Mouse (Mus musculus): ENCODE measurements around the gene Lamc3.

Lamc3 gene

GRCm38 (mm10) chr2:31925936-31926335 is 38.8 kb downstream of the Lamc3 start:
- TF ChIP-seq NANOG (IDR thresholded peaks at IDR 0.05; ENCODE audit: borderline replicate concordance, low read length) (no peak), POU5F1 (IDR thresholded peaks at IDR 0.05; ENCODE audit: borderline replicate concordance, low read length) (no peak), CTCF (conservative IDR thresholded peaks at IDR 0.05; ENCODE audit: low read length) (no peak)
- no peak overlapping the region for H3K4me3 ChIP-seq (replicated peaks; ENCODE audit: low read length)
- no peaks in the 10 kb centered on the region for H3K9me3 ChIP-seq (ENCODE audit: low read length)
- no peaks in the 10 kb centered on the region for H3K4me1 ChIP-seq (replicated peaks; ENCODE audit: low read depth, low read length)
- H3K36me3 ChIP-seq (ENCODE audit: insufficient read depth, low read length) = no peaks in the 10 kb centered on the region
- H3K27me3 ChIP-seq (ENCODE audit: insufficient read depth, low read length) = peaks cover 55% of the 10 kb centered on the region

GRCm38 (mm10) chr2:31929664-31930063 is 42.6 kb downstream of the Lamc3 start:
- Histone ChIP-seq H3K4me3 (replicated peaks; ENCODE audit: low read length) (no peak overlapping the region), H3K9me3 (ENCODE audit: low read length) (peaks cover 9% of the 10 kb centered on the region), H3K36me3 (ENCODE audit: insufficient read depth, low read length) (no peaks in the 10 kb centered on the region), H3K4me1 (replicated peaks; ENCODE audit: low read depth, low read length) (peaks cover 3% of the 10 kb centered on the region; the same call in 1 of the 2 replicates), H3K27me3 (ENCODE audit: insufficient read depth, low read length) (peaks cover 20% of the 10 kb centered on the region)
- TF ChIP-seq CTCF (conservative IDR thresholded peaks at IDR 0.05; ENCODE audit: low read length) (no peak), NANOG (IDR thresholded peaks at IDR 0.05; ENCODE audit: borderline replicate concordance, low read length) (no peak), POU5F1 (IDR thresholded peaks at IDR 0.05; ENCODE audit: borderline replicate concordance, low read length) (no peak)

DNA sequence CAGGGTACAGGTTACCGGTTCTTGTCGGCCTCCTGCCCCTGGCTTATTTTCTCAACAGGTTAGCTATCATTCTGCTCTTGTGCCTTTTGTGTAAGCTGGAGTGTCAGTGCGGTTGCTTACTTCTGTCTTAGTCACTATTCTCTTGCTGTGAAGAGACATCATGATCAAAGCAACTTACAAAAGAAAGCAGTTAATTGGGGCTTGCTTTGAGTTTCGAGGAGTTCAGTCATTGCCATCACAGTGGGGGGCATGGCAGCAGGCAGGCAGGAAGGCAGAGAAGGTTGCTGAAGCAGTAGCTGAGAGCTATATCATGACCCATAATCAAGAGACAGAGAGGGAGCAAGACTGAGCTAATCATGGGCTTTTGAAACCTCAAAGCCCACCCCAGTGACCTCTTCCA is 47.5 kb downstream of the Lamc3 start:
- Histone ChIP-seq H3K9me3 (ENCODE audit: low read length) (peaks cover 9% of the 10 kb centered on the region), H3K4me3 (replicated peaks; ENCODE audit: low read length) (no peak overlapping the region), H3K36me3 (ENCODE audit: insufficient read depth, low read length) (no peaks in the 10 kb centered on the region), H3K27me3 (ENCODE audit: insufficient read depth, low read length) (peaks cover 17% of the 10 kb centered on the region), H3K4me1 (replicated peaks; ENCODE audit: low read depth, low read length) (peaks cover 3% of the 10 kb centered on the region; the same call in 1 of the 2 replicates)
- TF ChIP-seq CTCF (conservative IDR thresholded peaks at IDR 0.05; ENCODE audit: low read length) (no peak), POU5F1 (IDR thresholded peaks at IDR 0.05; ENCODE audit: borderline replicate concordance, low read length) (no peak), NANOG (IDR thresholded peaks at IDR 0.05; ENCODE audit: borderline replicate concordance, low read length) (peak; percentile 50; the same call in 1 of the 2 replicates)

GRCm38 (mm10) chr2:31935054-31935453 is 48.0 kb downstream of the Lamc3 start:
- peaks cover 9% of the 10 kb centered on the region for H3K9me3 ChIP-seq (ENCODE audit: low read length)
- H3K4me1 ChIP-seq (replicated peaks; ENCODE audit: low read depth, low read length) = peaks cover 3% of the 10 kb centered on the region; the same call in 1 of the 2 replicates
- no peaks in the 10 kb centered on the region for H3K36me3 ChIP-seq (ENCODE audit: insufficient read depth, low read length)
- H3K27me3 ChIP-seq (ENCODE audit: insufficient read depth, low read length) = peaks cover 20% of the 10 kb centered on the region
- H3K4me3 ChIP-seq (replicated peaks; ENCODE audit: low read length) = no peak overlapping the region
- TF ChIP-seq POU5F1 (IDR thresholded peaks at IDR 0.05; ENCODE audit: borderline replicate concordance, low read length) = no peak
- no peak for TF ChIP-seq CTCF (conservative IDR thresholded peaks at IDR 0.05; ENCODE audit: low read length)
- no peak for TF ChIP-seq NANOG (IDR thresholded peaks at IDR 0.05; ENCODE audit: borderline replicate concordance, low read length)

GRCm38 (mm10) chr2:31938298-31938697 is 51.2 kb downstream of the Lamc3 start:
- TF ChIP-seq CTCF (conservative IDR thresholded peaks at IDR 0.05; ENCODE audit: low read length) = no peak
- TF ChIP-seq POU5F1 (IDR thresholded peaks at IDR 0.05; ENCODE audit: borderline replicate concordance, low read length) = no peak
- no peak for TF ChIP-seq NANOG (IDR thresholded peaks at IDR 0.05; ENCODE audit: borderline replicate concordance, low read length)
- peaks cover 3% of the 10 kb centered on the region; the same call in 1 of the 2 replicates for H3K4me1 ChIP-seq (replicated peaks; ENCODE audit: low read depth, low read length)
- peaks cover 21% of the 10 kb centered on the region for H3K27me3 ChIP-seq (ENCODE audit: insufficient read depth, low read length)
- no peak overlapping the region for H3K4me3 ChIP-seq (replicated peaks; ENCODE audit: low read length)
- peaks cover 8% of the 10 kb centered on the region for H3K9me3 ChIP-seq (ENCODE audit: low read length)
- H3K36me3 ChIP-seq (ENCODE audit: insufficient read depth, low read length) = no peaks in the 10 kb centered on the region

- no peaks in the 10 kb centered on the region for H3K9me3 ChIP-seq (ENCODE audit: low read length)
- peaks cover 36% of the 10 kb centered on the region for H3K27me3 ChIP-seq (ENCODE audit: insufficient read depth, low read length)
- no peaks in the 10 kb centered on the region for H3K36me3 ChIP-seq (ENCODE audit: insufficient read depth, low read length)
- no peaks in the 10 kb centered on the region for H3K4me1 ChIP-seq (replicated peaks; ENCODE audit: low read depth, low read length)
- TF ChIP-seq POU5F1 (IDR thresholded peaks at IDR 0.05; ENCODE audit: borderline replicate concordance, low read length) = no peak
- no peak overlapping the region for H3K4me3 ChIP-seq (replicated peaks; ENCODE audit: low read length)
Measured at GRCm38 (mm10) chr2:31943011-31943410, 55.9 kb downstream of the Lamc3 start.

DNA sequence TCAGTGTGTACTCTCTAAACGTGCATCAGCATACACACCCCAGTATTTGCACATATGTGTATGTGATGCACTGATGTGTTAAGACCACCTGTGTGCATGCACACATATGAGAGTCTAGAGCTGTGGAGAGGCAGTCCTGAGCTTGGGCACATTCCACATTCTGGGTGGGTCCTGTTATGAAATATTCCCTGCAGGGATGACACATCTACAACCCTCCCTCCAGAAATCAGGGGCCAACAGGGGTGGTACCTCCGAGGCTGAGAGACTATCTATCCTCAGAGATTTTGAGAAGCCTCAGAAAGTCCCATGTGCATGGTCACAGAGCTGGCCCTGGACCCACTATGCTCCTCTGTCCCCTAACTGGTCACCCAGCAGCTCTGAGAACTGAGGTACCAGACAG is 58.5 kb downstream of the Lamc3 start:
- no peak overlapping the region for H3K4me3 ChIP-seq (replicated peaks; ENCODE audit: low read length)
- TF ChIP-seq POU5F1 (IDR thresholded peaks at IDR 0.05; ENCODE audit: borderline replicate concordance, low read length) (no peak), NANOG (IDR thresholded peaks at IDR 0.05; ENCODE audit: borderline replicate concordance, low read length) (no peak), CTCF (conservative IDR thresholded peaks at IDR 0.05; ENCODE audit: low read length) (no peak)
- no peaks in the 10 kb centered on the region for H3K9me3 ChIP-seq (ENCODE audit: low read length)
- H3K27me3 ChIP-seq (ENCODE audit: insufficient read depth, low read length) = peaks cover 56% of the 10 kb centered on the region
- no peaks in the 10 kb centered on the region for H3K36me3 ChIP-seq (ENCODE audit: insufficient read depth, low read length)
- H3K4me1 ChIP-seq (replicated peaks; ENCODE audit: low read depth, low read length) = peaks cover 12% of the 10 kb centered on the region

DNA sequence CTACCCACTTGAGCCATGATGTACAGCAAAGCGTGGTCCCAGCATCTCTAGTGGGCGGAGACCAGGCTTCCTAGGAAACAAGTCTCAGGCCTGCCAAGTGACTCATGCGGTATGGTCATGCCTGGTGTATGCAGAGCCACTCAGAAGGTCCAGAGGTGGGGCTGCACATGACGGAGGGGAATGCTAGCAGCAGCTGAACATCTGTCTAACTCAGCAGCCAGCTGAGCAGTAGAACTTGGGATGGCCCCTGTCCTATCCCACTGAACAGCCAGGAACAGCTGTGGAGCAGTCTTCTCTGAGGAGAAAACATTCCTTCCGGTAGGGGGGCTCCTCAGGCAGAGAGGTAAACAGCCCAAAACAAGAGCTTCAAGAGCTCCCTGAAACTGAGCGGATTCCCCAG is 61.3 kb downstream of the Lamc3 start:
- no peak overlapping the region for H3K4me3 ChIP-seq (replicated peaks; ENCODE audit: low read length)
- TF ChIP-seq NANOG (IDR thresholded peaks at IDR 0.05; ENCODE audit: borderline replicate concordance, low read length) = no peak
- no peak for TF ChIP-seq POU5F1 (IDR thresholded peaks at IDR 0.05; ENCODE audit: borderline replicate concordance, low read length)
- TF ChIP-seq CTCF (conservative IDR thresholded peaks at IDR 0.05; ENCODE audit: low read length) = no peak

GRCm38 (mm10) chr2:31948801-31949200 is 61.7 kb downstream of the Lamc3 start:
- TF ChIP-seq POU5F1 (IDR thresholded peaks at IDR 0.05; ENCODE audit: borderline replicate concordance, low read length) (no peak), CTCF (conservative IDR thresholded peaks at IDR 0.05; ENCODE audit: low read length) (no peak)
- no peaks in the 10 kb centered on the region for H3K9me3 ChIP-seq (ENCODE audit: low read length)

More for the DNA sequence above, 61.3 kb downstream of the Lamc3 start:
- no peaks in the 10 kb centered on the region for H3K36me3 ChIP-seq (ENCODE audit: insufficient read depth, low read length)
- H3K9me3 ChIP-seq (ENCODE audit: low read length) = no peaks in the 10 kb centered on the region
- peaks cover 79% of the 10 kb centered on the region for H3K27me3 ChIP-seq (ENCODE audit: insufficient read depth, low read length)
- peaks cover 22% of the 10 kb centered on the region for H3K4me1 ChIP-seq (replicated peaks; ENCODE audit: low read depth, low read length)

More at GRCm38 (mm10) chr2:31948801-31949200, 61.7 kb downstream of the Lamc3 start:
- H3K36me3 ChIP-seq (ENCODE audit: insufficient read depth, low read length) = no peaks in the 10 kb centered on the region
- H3K4me1 ChIP-seq (replicated peaks; ENCODE audit: low read depth, low read length) = peaks cover 23% of the 10 kb centered on the region
- H3K27me3 ChIP-seq (ENCODE audit: insufficient read depth, low read length) = peaks cover 82% of the 10 kb centered on the region
- no peak overlapping the region for H3K4me3 ChIP-seq (replicated peaks; ENCODE audit: low read length)

Measured in E14TG2a.4 (cell line).